Mouse (Mus musculus) embryonic facial prominence, embryonic 13.5 days (tissue): ENCODE measurements at regions not wholly inside any gene's neighbourhood (a gene's known extent, or its start where the extent isn't known, plus 50 kb on each side); places are given as distances from the start of the nearest gene placed in this dataset.
A peak's percentile ranks its signal among the peaks of the same experiment; 100 is the strongest.
"Not testable (repeated sequence)": the region's sequence is repeated elsewhere in the genome, so short reads cannot be mapped to it uniquely, and the experiment has no call there.

ENCODE experiments used
- ATAC-seq: fragments of 200-750 bp; cut with Nextera tagmentation; 2 replicates; pipeline ENCODE4 v1.8.0; 2017; ENCODE audit warnings: low read depth; ENCODE audit not compliant: insufficient number of reproducible peaks, insufficient read depth, low FRiP score, low TSS enrichment
- H3K27ac ChIP-seq: fragments of 300-500 bp; sonication (generic); 2 replicates; pipeline ENCODE4 v1.5.1; 2015; ENCODE audit warnings: moderate library complexity, mild to moderate bottlenecking, inconsistent platforms
- H3K27me3 ChIP-seq: fragments of 300-500 bp; sonication (generic); 2 replicates; pipeline ENCODE4 v1.6.1; 2015; ENCODE audit warnings: mild to moderate bottlenecking, inconsistent platforms
- H3K36me3 ChIP-seq: fragments of 300-500 bp; sonication (generic); 2 replicates; pipeline ENCODE4 v1.6.1; 2015; ENCODE audit warnings: mild to moderate bottlenecking, inconsistent platforms
- H3K4me1 ChIP-seq: fragments of 300-500 bp; sonication (generic); 2 replicates; pipeline ENCODE4 v1.6.1; 2015; ENCODE audit warnings: inconsistent platforms
- H3K4me2 ChIP-seq: fragments of 300-500 bp; sonication (generic); 2 replicates; pipeline ENCODE4 v1.6.1; 2015; ENCODE audit warnings: moderate library complexity, mild to moderate bottlenecking, inconsistent platforms
- H3K4me3 ChIP-seq: fragments of 300-500 bp; sonication (generic); 2 replicates; pipeline ENCODE4 v1.5.1; 2015; ENCODE audit warnings: mild to moderate bottlenecking, inconsistent platforms
- H3K9ac ChIP-seq: fragments of 300-500 bp; sonication (generic); 2 replicates; pipeline ENCODE4 v1.6.1; 2015; ENCODE audit warnings: mild to moderate bottlenecking, inconsistent platforms
- H3K9me3 ChIP-seq: fragments of 300-500 bp; sonication (generic); 2 replicates; pipeline ENCODE4 v1.6.1; 2016; ENCODE audit warnings: inconsistent platforms
- WGBS: fragments of 180-500 bp; shearing (Covaris S2); methylation state at CpG from one replicate; pipeline ENCODE4 v1.1.7; 2015; ENCODE audit warnings: mixed read lengths; 5-methylcytosine and 5-hydroxymethylcytosine counted together

DNA sequence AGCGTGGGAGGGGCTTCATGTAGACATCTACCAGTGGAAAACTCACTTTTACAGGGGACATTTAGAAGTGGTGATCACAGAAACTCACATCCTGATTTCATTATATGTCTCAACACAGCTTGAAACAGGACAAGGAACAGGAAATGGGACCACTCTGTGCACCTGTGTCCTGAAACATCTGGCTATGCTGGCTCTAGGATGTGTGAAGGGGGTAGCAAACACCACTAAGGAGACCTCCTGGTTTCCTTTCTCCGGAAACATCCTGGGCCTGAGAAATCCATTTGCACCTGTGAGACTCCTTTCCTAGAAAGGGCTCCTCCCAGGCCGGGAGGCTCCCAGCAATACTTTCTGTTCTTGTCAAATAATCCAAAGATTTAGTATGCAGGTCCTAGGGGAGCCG is 167.1 kb downstream of the Opa1 start:
- 73% methylated on average over 4 of the region's 4 CpGs for WGBS
- no peak overlapping the region for H3K27ac ChIP-seq
- H3K36me3 ChIP-seq = no peaks in the 10 kb centered on the region
- H3K9ac ChIP-seq = no peak overlapping the region
- no peaks in the 10 kb centered on the region for H3K27me3 ChIP-seq
- no peak overlapping the region for H3K4me2 ChIP-seq
- H3K4me1 ChIP-seq = peaks cover 9% of the 10 kb centered on the region
- ATAC-seq = no peak
- H3K9me3 ChIP-seq = no peaks in the 10 kb centered on the region
- no peak overlapping the region for H3K4me3 ChIP-seq

DNA sequence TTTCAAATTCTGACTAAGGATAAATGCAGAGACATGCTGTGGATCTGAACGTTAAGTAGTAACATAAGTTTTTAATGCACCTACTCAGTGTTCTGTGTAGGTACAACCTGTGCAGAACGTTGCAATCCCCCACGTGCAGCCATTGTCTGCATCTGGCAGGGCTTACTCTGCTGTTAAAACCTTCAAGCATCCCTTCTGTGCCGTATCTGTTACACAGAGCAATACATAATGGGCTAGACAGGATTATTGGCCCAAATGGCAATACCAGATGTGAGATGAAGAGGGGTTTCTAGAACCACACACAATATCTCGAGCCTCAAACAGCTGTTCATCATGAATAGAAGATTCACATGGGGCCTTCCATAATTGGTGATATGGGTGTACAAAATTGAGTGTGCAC is 170.0 kb downstream of the Opa1 start:
- WGBS = 52% methylated on average over 5 of the region's 5 CpGs

DNA sequence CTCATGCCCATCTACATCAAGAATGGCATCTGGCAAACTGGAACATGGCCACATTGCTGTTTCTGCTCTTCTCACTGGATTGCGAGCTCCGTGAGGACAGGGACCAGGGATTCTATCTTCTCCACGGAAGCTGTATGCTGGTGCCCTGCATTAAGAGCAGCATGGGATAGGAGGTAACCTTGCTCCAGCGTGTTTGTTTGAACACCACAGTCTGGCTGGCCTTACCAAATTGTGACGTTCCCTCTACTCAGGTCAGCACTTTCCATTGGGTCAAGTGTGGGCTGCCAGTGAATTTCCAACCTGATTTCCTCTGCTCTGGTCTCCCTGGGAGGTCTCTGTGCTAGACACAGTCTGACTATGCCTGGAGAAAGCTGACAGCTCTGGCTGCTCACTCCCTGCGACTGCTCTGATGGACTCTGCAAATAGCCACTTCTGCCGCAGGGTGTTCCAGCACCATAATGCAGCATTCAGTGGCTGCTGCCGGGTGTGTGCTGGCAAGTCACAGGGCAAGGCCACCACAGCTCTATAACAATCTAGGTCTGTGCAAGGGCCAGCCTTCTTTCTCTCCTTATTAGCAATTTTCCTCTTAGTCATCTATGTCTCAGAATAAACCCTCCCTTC is 175.6 kb downstream of the Opa1 start:
- no peak overlapping the region for H3K9ac ChIP-seq
- H3K4me2 ChIP-seq = no peak overlapping the region
- 0 out of 2 replicates have a peak, but pooled peaks cover 7% of the 10 kb centered on the region for H3K27me3 ChIP-seq
- no peaks in the 10 kb centered on the region for H3K9me3 ChIP-seq
- H3K4me3 ChIP-seq = no peak overlapping the region
- ATAC-seq = no peak
- H3K4me1 ChIP-seq = peaks cover 33% of the 10 kb centered on the region
- no peaks in the 10 kb centered on the region for H3K36me3 ChIP-seq
- no peak overlapping the region for H3K27ac ChIP-seq
- 46% methylated on average over 8 of the region's 8 CpGs for WGBS

More for the DNA sequence above, 170.0 kb downstream of the Opa1 start:
- H3K4me3 ChIP-seq = no peak overlapping the region
- H3K9me3 ChIP-seq = no peaks in the 10 kb centered on the region
- no peak overlapping the region for H3K4me2 ChIP-seq
- no peak for ATAC-seq
- H3K27ac ChIP-seq = no peak overlapping the region
- peaks cover 2% of the 10 kb centered on the region for H3K4me1 ChIP-seq
- no peak overlapping the region for H3K9ac ChIP-seq
- H3K36me3 ChIP-seq = no peaks in the 10 kb centered on the region
- no peaks in the 10 kb centered on the region for H3K27me3 ChIP-seq

DNA sequence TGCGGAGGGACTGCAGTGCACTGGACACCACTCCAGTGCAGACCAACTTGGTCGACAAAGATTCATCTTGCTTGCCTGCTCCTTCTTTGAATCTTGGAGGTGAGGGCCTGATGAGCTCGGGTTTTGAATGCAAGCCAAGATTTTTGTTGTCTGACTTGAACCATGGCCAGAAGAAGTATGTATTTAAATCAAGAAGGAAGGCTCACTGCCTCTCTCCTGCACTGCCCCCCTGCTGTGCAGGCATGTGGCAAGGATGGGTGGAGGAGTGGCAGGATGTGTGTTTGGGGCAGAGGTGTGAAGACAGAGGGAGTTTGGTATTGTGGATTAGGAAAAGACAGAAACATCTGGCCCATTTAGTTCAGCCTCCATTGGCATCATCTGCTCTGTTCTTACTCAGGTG is 179.1 kb downstream of the Opa1 start:
- WGBS = 72% methylated on average over 3 of the region's 3 CpGs

DNA sequence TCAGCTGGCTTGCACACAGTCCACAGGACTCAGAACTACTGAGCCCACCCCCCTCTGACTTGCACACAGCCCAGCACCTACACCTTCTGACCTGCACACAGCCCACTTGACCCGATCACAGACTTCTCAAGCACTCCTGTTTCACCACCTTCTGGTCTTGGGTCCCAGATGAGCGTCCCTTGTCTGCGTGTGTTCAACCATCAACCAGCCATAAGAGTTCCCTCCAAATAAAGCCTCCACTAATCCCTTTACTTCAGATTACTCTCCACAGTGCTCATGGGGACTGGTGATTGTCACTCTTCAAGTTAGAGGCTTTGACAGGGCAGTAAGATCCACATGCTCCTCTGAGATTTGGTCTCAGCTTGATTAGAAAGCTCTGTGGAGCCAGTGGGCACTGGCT is 180.3 kb downstream of the Opa1 start:
- no peaks in the 10 kb centered on the region for H3K9me3 ChIP-seq
- no peak overlapping the region for H3K27ac ChIP-seq
- H3K36me3 ChIP-seq = no peaks in the 10 kb centered on the region
- H3K4me1 ChIP-seq = peaks cover 53% of the 10 kb centered on the region
- H3K27me3 ChIP-seq = 0 out of 2 replicates have a peak, but pooled peaks cover 7% of the 10 kb centered on the region
- H3K4me2 ChIP-seq = no peak overlapping the region
- H3K9ac ChIP-seq = no peak overlapping the region
- no peak overlapping the region for H3K4me3 ChIP-seq
- 71% methylated on average over 3 of the region's 3 CpGs for WGBS
- no peak for ATAC-seq

More for the DNA sequence above, 179.1 kb downstream of the Opa1 start:
- Histone ChIP-seq H3K4me1 (peaks cover 58% of the 10 kb centered on the region), H3K36me3 (no peaks in the 10 kb centered on the region), H3K27ac (no peak overlapping the region), H3K9me3 (no peaks in the 10 kb centered on the region), H3K9ac (no peak overlapping the region), H3K27me3 (0 out of 2 replicates have a peak, but pooled peaks cover 7% of the 10 kb centered on the region), H3K4me2 (no peak overlapping the region), H3K4me3 (no peak overlapping the region)
- no peak for ATAC-seq

DNA sequence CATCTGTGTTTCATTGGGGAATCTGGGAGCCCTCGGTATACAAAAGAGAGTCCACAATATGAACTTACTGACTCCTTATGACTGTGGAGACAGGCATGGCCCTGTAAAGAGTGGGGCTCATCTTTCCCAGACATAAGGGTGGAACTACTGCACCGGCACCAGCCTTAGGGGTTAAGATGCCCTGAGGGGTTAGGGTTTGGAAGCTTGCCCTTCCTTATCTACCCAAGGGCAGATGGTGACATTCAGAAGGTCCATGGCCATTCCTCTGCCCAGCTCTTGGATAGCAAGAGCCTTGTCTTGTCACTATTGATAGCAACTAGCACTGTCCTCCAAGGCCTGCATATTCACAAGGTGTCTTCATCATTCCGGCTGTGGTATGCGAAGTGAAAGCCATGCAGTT is 181.5 kb downstream of the Opa1 start:
- peaks cover 42% of the 10 kb centered on the region for H3K4me1 ChIP-seq

DNA sequence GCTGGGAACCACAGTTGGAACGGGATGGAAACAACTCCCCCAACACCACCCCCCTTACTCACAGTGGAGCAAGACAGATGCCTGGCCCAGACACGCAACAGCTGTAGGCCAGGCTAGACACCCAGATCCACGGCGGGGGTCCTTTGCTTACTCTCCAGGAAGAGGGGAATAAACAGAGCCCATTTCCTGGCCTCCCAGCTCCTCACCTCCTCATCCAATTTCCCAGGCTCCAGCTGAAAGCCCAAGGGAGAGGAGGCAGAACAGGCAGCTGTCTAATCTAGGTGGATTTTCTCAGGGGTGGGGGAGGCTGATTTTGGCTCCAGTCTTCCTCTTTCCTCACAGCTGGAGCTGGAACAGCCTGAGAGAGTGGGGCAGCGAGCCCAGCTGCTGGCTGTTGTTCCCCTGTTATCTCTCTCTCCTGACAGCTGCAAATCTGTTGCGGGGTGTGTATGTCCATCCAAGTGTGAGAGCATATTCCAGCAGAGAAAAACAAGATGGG is 182.7 kb downstream of the Opa1 start:
- Histone ChIP-seq H3K4me3 (no peak overlapping the region), H3K27me3 (no peaks in the 10 kb centered on the region), H3K27ac (peak overlapping the region; percentile 45), H3K4me1 (peaks cover 42% of the 10 kb centered on the region), H3K9ac (0 out of 2 replicates have a peak overlapping the region, but pooled peaks have one; percentile 16), H3K4me2 (no peak overlapping the region; the same call in 1 of the 2 replicates), H3K36me3 (no peaks in the 10 kb centered on the region), H3K9me3 (no peaks in the 10 kb centered on the region; the same call in 1 of the 2 replicates)
- ATAC-seq = peak; percentile 38; the same call in 1 of the 2 replicates
- WGBS = 20% methylated on average over 6 of the region's 6 CpGs

More for the DNA sequence above, 181.5 kb downstream of the Opa1 start:
- no peaks in the 10 kb centered on the region; the same call in 1 of the 2 replicates for H3K9me3 ChIP-seq
- 0 out of 2 replicates have a peak overlapping the region, but pooled peaks have one; percentile 22 for H3K27ac ChIP-seq
- H3K4me2 ChIP-seq = no peak overlapping the region
- 72% methylated on average over 4 of the region's 4 CpGs for WGBS
- ATAC-seq = no peak
- no peaks in the 10 kb centered on the region for H3K27me3 ChIP-seq
- H3K9ac ChIP-seq = no peak overlapping the region
- no peak overlapping the region for H3K4me3 ChIP-seq
- no peaks in the 10 kb centered on the region for H3K36me3 ChIP-seq

DNA sequence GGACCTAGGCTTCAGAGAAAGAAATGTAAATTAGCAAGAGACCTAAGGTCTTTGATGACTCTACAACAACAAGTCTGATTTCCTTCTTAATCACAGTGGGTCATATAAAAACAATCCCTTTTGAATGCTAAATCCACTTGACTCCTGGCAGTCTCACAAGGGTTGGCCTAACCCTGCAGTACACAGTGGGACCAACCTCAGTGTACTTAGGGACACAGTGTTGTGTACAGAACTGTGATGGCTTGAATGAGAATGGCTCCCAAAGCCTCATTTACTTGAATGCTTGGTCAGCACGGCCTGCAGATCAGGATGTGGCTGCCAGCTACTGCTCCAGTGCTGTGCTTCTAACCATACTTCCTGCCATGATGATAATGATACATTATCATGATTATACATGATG is 185.2 kb downstream of the Opa1 start:
- H3K4me1 ChIP-seq = peaks cover 27% of the 10 kb centered on the region
- no peaks in the 10 kb centered on the region for H3K27me3 ChIP-seq
- ATAC-seq = no peak
- H3K4me3 ChIP-seq = no peak overlapping the region
- no peak overlapping the region for H3K27ac ChIP-seq
- H3K9me3 ChIP-seq = no peaks in the 10 kb centered on the region; the same call in 1 of the 2 replicates
- H3K4me2 ChIP-seq = no peak overlapping the region
- H3K9ac ChIP-seq = no peak overlapping the region
- 87% methylated on average over 1 of the region's 1 CpGs for whole genome bisulfite sequencing
- no peaks in the 10 kb centered on the region for H3K36me3 ChIP-seq

DNA sequence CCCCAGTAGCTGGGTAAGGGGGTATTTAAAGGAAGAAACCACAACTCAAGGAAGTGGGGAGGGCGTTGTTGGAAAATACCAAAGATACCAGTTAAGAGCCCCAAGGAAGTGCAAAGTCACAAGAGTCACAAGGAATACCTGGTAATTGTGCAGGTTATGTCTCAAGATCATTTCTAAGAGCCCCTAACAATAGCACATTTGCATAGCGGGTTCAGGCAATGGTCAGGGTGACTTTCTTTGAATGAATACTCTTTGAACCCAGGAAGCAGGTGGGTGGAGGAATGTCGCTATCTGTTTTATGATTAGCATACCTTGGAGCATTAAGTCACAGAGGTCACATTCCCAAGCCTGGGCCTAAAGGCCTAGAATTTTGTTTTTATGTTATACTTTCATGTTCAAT is 186.7 kb downstream of the Opa1 start:
- H3K27me3 ChIP-seq, H3K4me2 ChIP-seq, H3K4me3 ChIP-seq, H3K27ac ChIP-seq, H3K9ac ChIP-seq, H3K9me3 ChIP-seq, H3K36me3 ChIP-seq, ATAC-seq: not testable (repeated sequence)
- H3K4me1 ChIP-seq = peaks cover 18% of the 10 kb centered on the region
- 90% methylated on average over 3 of the region's 3 CpGs for WGBS

DNA sequence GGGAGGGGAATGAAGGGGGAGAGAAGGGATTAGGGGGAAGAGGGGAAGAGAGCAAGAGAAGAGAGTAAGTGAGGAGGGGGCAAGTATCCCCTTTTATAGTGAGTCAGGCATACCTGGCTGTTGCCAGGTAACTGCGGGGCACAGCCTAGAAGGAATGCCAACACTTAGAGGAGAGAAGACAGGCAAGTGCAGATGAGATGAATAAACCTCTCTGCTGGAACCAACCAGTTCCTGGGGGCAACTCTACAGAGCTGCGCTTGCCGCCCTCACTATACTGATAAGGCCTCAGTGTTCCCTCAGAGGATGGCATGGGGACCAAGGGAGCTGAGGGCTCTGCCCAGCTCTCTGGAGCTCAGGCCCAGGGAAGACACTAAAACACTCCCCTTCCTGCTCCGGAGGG is 192.2 kb downstream of the Opa1 start:
- Histone ChIP-seq H3K27me3 (peaks cover 4% of the 10 kb centered on the region; the same call in 1 of the 2 replicates), H3K36me3 (no peaks in the 10 kb centered on the region), H3K9me3 (no peaks in the 10 kb centered on the region), H3K27ac (no peak overlapping the region), H3K4me1 (peaks cover 23% of the 10 kb centered on the region), H3K4me2 (no peak overlapping the region), H3K9ac (no peak overlapping the region; the same call in 1 of the 2 replicates), H3K4me3 (no peak overlapping the region)
- no peak for ATAC-seq
- WGBS = 48% methylated on average over 4 of the region's 4 CpGs

DNA sequence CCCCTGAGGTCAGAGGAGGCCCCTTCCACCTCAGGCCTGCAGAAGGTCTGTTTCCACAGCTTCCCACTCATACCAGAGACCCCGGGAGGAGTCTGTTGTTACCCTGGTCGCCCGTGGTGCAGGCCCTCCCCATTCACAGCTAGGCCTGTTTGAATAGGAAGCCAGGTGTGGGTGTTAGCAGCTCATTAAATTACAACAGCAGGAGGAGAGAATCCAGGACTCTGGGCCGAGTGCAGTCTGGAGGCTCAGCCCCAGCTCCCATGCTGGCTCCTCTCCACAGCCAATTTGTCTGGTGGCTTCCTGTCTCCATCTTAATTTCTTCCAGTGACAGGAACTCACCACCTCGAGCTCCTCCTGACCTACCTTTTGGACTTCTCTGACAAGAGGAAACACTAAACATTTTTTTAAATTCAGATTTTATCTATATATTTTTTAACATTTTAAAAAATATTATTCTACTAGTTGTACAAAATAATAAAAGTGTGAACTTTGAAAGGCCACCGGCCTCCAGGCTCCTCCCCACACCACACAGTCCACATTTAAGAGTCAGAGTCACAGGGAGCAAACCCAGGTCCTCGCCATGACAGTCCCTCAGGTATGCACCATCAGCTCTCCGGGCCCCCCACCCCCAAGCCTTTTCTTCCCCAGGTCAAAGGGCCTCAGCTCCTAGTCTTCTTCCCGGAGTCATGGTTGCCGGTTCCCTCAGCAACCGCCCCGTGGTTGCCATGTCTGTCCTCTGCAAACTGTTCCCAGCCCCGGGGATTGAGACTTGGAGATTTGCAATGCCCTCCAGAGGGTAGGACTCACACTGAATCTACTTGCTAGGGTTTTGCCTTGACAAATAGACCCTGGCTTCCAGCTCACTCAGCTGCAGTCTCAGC is 192.8 kb downstream of the Opa1 start:
- Histone ChIP-seq H3K27me3 (peaks cover 4% of the 10 kb centered on the region; the same call in 1 of the 2 replicates), H3K4me2 (no peak overlapping the region), H3K4me3 (no peak overlapping the region), H3K27ac (no peak overlapping the region), H3K9ac (no peak overlapping the region), H3K4me1 (peaks cover 23% of the 10 kb centered on the region), H3K36me3 (no peaks in the 10 kb centered on the region), H3K9me3 (no peaks in the 10 kb centered on the region)
- ATAC-seq = no peak
- WGBS = 37% methylated on average over 13 of the region's 13 CpGs
